Mouse (Mus musculus) small intestine, adult 2 months (tissue): ENCODE measurements around the gene Il33.

ENCODE experiments used
- CTCF ChIP-seq: fragments of 200-500 bp; IDR thresholded peaks from 2 replicates; pipeline ENCODE4 v1.5.1; 2012; ENCODE audit warnings: low read depth, mild to moderate bottlenecking, control low read depth, inconsistent platforms, low read length, moderate library complexity, mixed read lengths; ENCODE audit not compliant: insufficient replicate concordance, insufficient read length; ENCODE audit errors: extremely low read depth
- POLR2A ChIP-seq: fragments of 200-500 bp; IDR thresholded peaks from 2 replicates; pipeline ENCODE4 v1.6.1; 2012; ENCODE audit warnings: low read depth, mild to moderate bottlenecking, control low read depth, inconsistent platforms, low read length, moderate library complexity

GRCm38 (mm10) chr19:29893718-29894273 is 31.1 kb upstream of the Il33 start:
- no peak for TF ChIP-seq CTCF
- no peak for TF ChIP-seq POLR2A
